Mouse (Mus musculus) forebrain, embryonic 12.5 days (tissue): ENCODE measurements around the gene Dync1li2. TPM values are rescaled to one million over a fixed set of nuclear protein-coding genes. Genes with fewer than 3 reads are reported as not detected.

Experiments
- ATAC-seq: fragments of 200-750 bp; cut with Nextera tagmentation; 2 replicates; pipeline ENCODE4 v1.8.0; 2017; ENCODE audit warnings: moderate TSS enrichment; ENCODE audit not compliant: low FRiP score
- H3K27ac ChIP-seq: fragments of 300-500 bp; sonication (generic); 2 replicates; pipeline ENCODE4 v1.5.1; 2016; ENCODE audit warnings: mild to moderate bottlenecking
- H3K27me3 ChIP-seq: fragments of 300-500 bp; sonication (generic); 2 replicates; pipeline ENCODE4 v1.6.1; 2016; ENCODE audit warnings: mild to moderate bottlenecking
- H3K36me3 ChIP-seq: fragments of 300-500 bp; sonication (generic); replicated peaks from 2 replicates; pipeline ENCODE4 v1.6.1; 2016; ENCODE audit warnings: mild to moderate bottlenecking
- H3K4me1 ChIP-seq: fragments of 300-500 bp; sonication (generic); 2 replicates; pipeline ENCODE4 v1.6.1; 2016
- H3K4me2 ChIP-seq: fragments of 300-500 bp; sonication (generic); 2 replicates; pipeline ENCODE4 v1.6.1; 2016; ENCODE audit warnings: mild to moderate bottlenecking, moderate library complexity
- H3K4me3 ChIP-seq: fragments of 300-500 bp; sonication (generic); replicated peaks from 2 replicates; pipeline ENCODE4 v1.5.1; 2016; ENCODE audit warnings: mild to moderate bottlenecking
- H3K9ac ChIP-seq: fragments of 300-500 bp; sonication (generic); 2 replicates; pipeline ENCODE4 v1.6.1; 2016; ENCODE audit warnings: mild to moderate bottlenecking
- H3K9me3 ChIP-seq: fragments of 300-500 bp; sonication (generic); 2 replicates; pipeline ENCODE4 v1.6.1; 2016
- WGBS: fragments of 180-500 bp; shearing (Covaris S2); methylation state at CpG from one replicate; pipeline ENCODE4 v1.1.7; 2016; 5-methylcytosine and 5-hydroxymethylcytosine counted together
- polyA plus RNA-seq: library from polyadenylated mRNA; unstranded; fragments of >200 nt; fragmentation: Nextera tagmentation; extraction: Ambion mirVana; gene quantifications from 2 replicates; pipeline ENCODE4 v1.2.1, GENCODE M21; 2016

The Dync1li2 gene
- polyA plus RNA-seq, 1 experiment from 2014 or later, result 136 TPM

GRCm38 (mm10) chr8:104393767-104394166, 49.1 kb downstream of the Dync1li2 start:
- Histone ChIP-seq H3K36me3 (no peaks in the 10 kb centered on the region), H3K4me3 (no peak overlapping the region), H3K4me2 (peak overlapping the region; percentile 97; the same call in 1 of the 2 replicates), H3K4me1 (peaks cover 12% of the 10 kb centered on the region), H3K9ac (no peak overlapping the region), H3K27me3 (no peaks in the 10 kb centered on the region), H3K27ac (no peak overlapping the region), H3K9me3 (peaks cover 6% of the 10 kb centered on the region; the same call in 1 of the 2 replicates)
- no peak for ATAC-seq
- 87% methylated on average over 6 of the region's 6 CpGs for WGBS

GRCm38 (mm10) chr8:104393139-104393538, 49.7 kb downstream of the Dync1li2 start:
- no peak overlapping the region for H3K4me2 ChIP-seq
- no peaks in the 10 kb centered on the region for H3K36me3 ChIP-seq
- H3K4me3 ChIP-seq, result no peak overlapping the region
- no peak overlapping the region for H3K27ac ChIP-seq
- WGBS, result 92% methylated on average over 7 of the region's 7 CpGs
- peaks cover 12% of the 10 kb centered on the region for H3K4me1 ChIP-seq
- no peak overlapping the region for H3K9ac ChIP-seq
- H3K27me3 ChIP-seq, result no peaks in the 10 kb centered on the region
- ATAC-seq, result no peak
- H3K9me3 ChIP-seq, result peaks cover 5% of the 10 kb centered on the region; the same call in 1 of the 2 replicates

GRCm38 (mm10) chr8:104390245-104390644, 52.6 kb downstream of the Dync1li2 start:
- no peak overlapping the region for H3K9ac ChIP-seq
- H3K27me3 ChIP-seq, result no peaks in the 10 kb centered on the region
- H3K9me3 ChIP-seq, result no peaks in the 10 kb centered on the region
- 82% methylated on average over 8 of the region's 8 CpGs for WGBS
- no peak for ATAC-seq
- no peak overlapping the region for H3K4me3 ChIP-seq
- no peak overlapping the region for H3K27ac ChIP-seq
- H3K4me2 ChIP-seq, result no peak overlapping the region
- H3K4me1 ChIP-seq, result peaks cover 40% of the 10 kb centered on the region
- no peaks in the 10 kb centered on the region for H3K36me3 ChIP-seq

GRCm38 (mm10) chr8:104387980-104388379, 54.9 kb downstream of the Dync1li2 start:
- no peak overlapping the region for H3K4me3 ChIP-seq
- no peaks in the 10 kb centered on the region for H3K9me3 ChIP-seq
- H3K4me2 ChIP-seq, result no peak overlapping the region
- H3K4me1 ChIP-seq, result peaks cover 28% of the 10 kb centered on the region
- no peak overlapping the region for H3K27ac ChIP-seq
- no peaks in the 10 kb centered on the region for H3K27me3 ChIP-seq
- ATAC-seq, result no peak
- WGBS, result 95% methylated on average over 2 of the region's 2 CpGs
- no peak overlapping the region for H3K9ac ChIP-seq
- no peaks in the 10 kb centered on the region for H3K36me3 ChIP-seq

- no peak overlapping the region for H3K27ac ChIP-seq
- peaks cover 29% of the 10 kb centered on the region for H3K4me1 ChIP-seq
- H3K36me3 ChIP-seq, result no peaks in the 10 kb centered on the region
- H3K9me3 ChIP-seq, result no peaks in the 10 kb centered on the region
- no peaks in the 10 kb centered on the region for H3K27me3 ChIP-seq
- H3K9ac ChIP-seq, result no peak overlapping the region
- no peak overlapping the region for H3K4me3 ChIP-seq
- WGBS, result 64% methylated on average over 7 of the region's 7 CpGs
- no peak overlapping the region for H3K4me2 ChIP-seq
- ATAC-seq, result no peak
Measured at GRCm38 (mm10) chr8:104387501-104387900, 55.3 kb downstream of the Dync1li2 start.

- ATAC-seq, result peak; percentile 30; the same call in 1 of the 2 replicates
Measured at GRCm38 (mm10) chr8:104386693-104387092, 56.2 kb downstream of the Dync1li2 start.

GRCm38 (mm10) chr8:104383977-104384376, 58.9 kb downstream of the Dync1li2 start:
- WGBS, result 75% methylated on average over 3 of the region's 3 CpGs
- no peak overlapping the region for H3K9ac ChIP-seq
- peaks cover 33% of the 10 kb centered on the region for H3K4me1 ChIP-seq
- no peaks in the 10 kb centered on the region for H3K27me3 ChIP-seq
- no peak for ATAC-seq
- H3K9me3 ChIP-seq, result no peaks in the 10 kb centered on the region
- H3K4me3 ChIP-seq, result no peak overlapping the region
- no peaks in the 10 kb centered on the region for H3K36me3 ChIP-seq
- no peak overlapping the region for H3K4me2 ChIP-seq
- no peak overlapping the region for H3K27ac ChIP-seq

More at GRCm38 (mm10) chr8:104386693-104387092, 56.2 kb downstream of the Dync1li2 start:
- Histone ChIP-seq H3K9ac (peak overlapping the region; percentile 38; the same call in 1 of the 2 replicates), H3K4me3 (no peak overlapping the region), H3K36me3 (no peaks in the 10 kb centered on the region), H3K9me3 (no peaks in the 10 kb centered on the region), H3K27ac (no peak overlapping the region), H3K4me1 (peaks cover 33% of the 10 kb centered on the region), H3K4me2 (no peak overlapping the region), H3K27me3 (no peaks in the 10 kb centered on the region)
- 20% methylated on average over 4 of the region's 4 CpGs for WGBS

GRCm38 (mm10) chr8:104383296-104383695, 59.6 kb downstream of the Dync1li2 start:
- H3K27ac ChIP-seq, result no peak overlapping the region
- 90% methylated on average over 2 of the region's 2 CpGs for WGBS
- no peaks in the 10 kb centered on the region for H3K36me3 ChIP-seq
- H3K9me3 ChIP-seq, result no peaks in the 10 kb centered on the region
- no peak overlapping the region for H3K4me2 ChIP-seq
- no peak overlapping the region for H3K4me3 ChIP-seq
- ATAC-seq, result no peak
- H3K9ac ChIP-seq, result no peak overlapping the region
- peaks cover 33% of the 10 kb centered on the region for H3K4me1 ChIP-seq
- no peaks in the 10 kb centered on the region for H3K27me3 ChIP-seq

- Histone ChIP-seq H3K27me3 (no peaks in the 10 kb centered on the region), H3K4me3 (no peak overlapping the region), H3K36me3 (no peaks in the 10 kb centered on the region), H3K27ac (no peak overlapping the region), H3K9me3 (no peaks in the 10 kb centered on the region), H3K9ac (no peak overlapping the region), H3K4me2 (no peak overlapping the region), H3K4me1 (peaks cover 23% of the 10 kb centered on the region)
- ATAC-seq, result no peak
- 83% methylated on average over 5 of the region's 5 CpGs for WGBS
Measured at GRCm38 (mm10) chr8:104380961-104381411, 61.9 kb downstream of the Dync1li2 start.

GRCm38 (mm10) chr8:104380269-104380668, 62.6 kb downstream of the Dync1li2 start:
- 90% methylated on average over 7 of the region's 7 CpGs for WGBS
- H3K9me3 ChIP-seq, result no peaks in the 10 kb centered on the region
- H3K4me3 ChIP-seq, result no peak overlapping the region
- no peak for ATAC-seq
- no peak overlapping the region for H3K9ac ChIP-seq
- H3K27me3 ChIP-seq, result no peaks in the 10 kb centered on the region
- peaks cover 23% of the 10 kb centered on the region for H3K4me1 ChIP-seq
- no peak overlapping the region for H3K27ac ChIP-seq
- no peak overlapping the region for H3K4me2 ChIP-seq
- no peaks in the 10 kb centered on the region for H3K36me3 ChIP-seq

- 60% methylated on average over 10 of the region's 10 CpGs for WGBS
- Histone ChIP-seq H3K4me3 (no peak overlapping the region), H3K4me1 (peaks cover 30% of the 10 kb centered on the region)
Measured at GRCm38 (mm10) chr8:104379301-104379836, 63.5 kb downstream of the Dync1li2 start.

GRCm38 (mm10) chr8:104376669-104377068, 66.2 kb downstream of the Dync1li2 start:
- Histone ChIP-seq H3K9ac (no peak overlapping the region), H3K4me1 (peaks cover 30% of the 10 kb centered on the region), H3K4me2 (no peak overlapping the region), H3K9me3 (no peaks in the 10 kb centered on the region), H3K36me3 (no peaks in the 10 kb centered on the region), H3K27me3 (no peaks in the 10 kb centered on the region), H3K27ac (no peak overlapping the region), H3K4me3 (no peak overlapping the region)
- WGBS, result 27% methylated on average over 11 of the region's 11 CpGs
- ATAC-seq, result no peak

More at GRCm38 (mm10) chr8:104379301-104379836, 63.5 kb downstream of the Dync1li2 start:
- ATAC-seq, result no peak
- Histone ChIP-seq H3K4me2 (no peak overlapping the region), H3K27me3 (no peaks in the 10 kb centered on the region), H3K36me3 (no peaks in the 10 kb centered on the region), H3K9me3 (no peaks in the 10 kb centered on the region), H3K27ac (no peak overlapping the region), H3K9ac (no peak overlapping the region)

- no peaks in the 10 kb centered on the region for H3K36me3 ChIP-seq
- no peak overlapping the region for H3K27ac ChIP-seq
- 0 out of 2 replicates have a peak, but pooled peaks have one; percentile 27 for ATAC-seq
- no peaks in the 10 kb centered on the region for H3K27me3 ChIP-seq
- no peak overlapping the region for H3K9ac ChIP-seq
- peaks cover 31% of the 10 kb centered on the region for H3K4me1 ChIP-seq
- WGBS, result 45% methylated on average over 5 of the region's 5 CpGs
- H3K9me3 ChIP-seq, result no peaks in the 10 kb centered on the region
- H3K4me3 ChIP-seq, result no peak overlapping the region
- H3K4me2 ChIP-seq, result no peak overlapping the region
Measured at GRCm38 (mm10) chr8:104375959-104376358, 66.9 kb downstream of the Dync1li2 start.
